Mouse (Mus musculus): ENCODE measurements around the gene Rsph6a.

DNA sequence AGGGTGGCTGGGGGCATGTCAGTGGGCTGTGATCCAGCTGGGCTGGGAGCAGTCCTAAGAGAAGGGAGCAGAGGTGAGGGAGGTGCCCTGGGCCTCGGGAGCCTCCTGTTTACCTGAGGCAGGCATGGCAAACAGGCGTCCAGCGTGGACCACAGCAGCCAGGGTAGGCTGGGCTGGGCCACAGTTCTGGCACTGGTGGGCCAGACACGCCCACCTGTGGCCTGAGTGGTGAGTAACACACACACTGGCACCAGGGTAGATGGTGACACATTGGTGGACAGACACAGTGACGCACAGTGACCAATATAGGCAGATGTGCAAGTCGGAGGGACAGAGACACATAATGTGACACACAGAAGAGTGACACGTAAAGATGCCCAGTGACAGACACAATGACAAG is 43.9 kb upstream of the Rsph6a start:
- TF ChIP-seq CTCF (IDR thresholded peaks at IDR 0.05; ENCODE audit: low read depth) (no peak), EP300 (optimal IDR thresholded peaks at IDR 0.05) (no peak)

Measured in stomach, postnatal 0 days (tissue).